Mouse (Mus musculus): ENCODE data around the gene Olfr26. TPM values are rescaled to one million over a fixed set of nuclear protein-coding genes. Genes with fewer than 3 reads are reported as not detected.

Olfr26 gene
- polyA plus RNA-seq, 1 experiment from 2014 or later: not detected

Other genes starting within 250 kb of the Olfr26 start
- gene Olfr914, start 250.0 kb upstream of the Olfr26 start, polyA plus RNA-seq (2014; fragmentation: Nextera tagmentation; extraction: Ambion mirVana): not detected in 2 replicates
- not detected in 2 replicates for gene Olfr916, start 195.2 kb upstream of the Olfr26 start, polyA plus RNA-seq (2014; fragmentation: Nextera tagmentation; extraction: Ambion mirVana)
- gene Olfr917, start 189.2 kb upstream of the Olfr26 start, polyA plus RNA-seq (2014; fragmentation: Nextera tagmentation; extraction: Ambion mirVana): not detected in 2 replicates
- not detected in 2 replicates for gene Olfr918, start 180.5 kb upstream of the Olfr26 start, polyA plus RNA-seq (2014; fragmentation: Nextera tagmentation; extraction: Ambion mirVana)
- not detected in 2 replicates for gene Olfr919, start 151.4 kb upstream of the Olfr26 start, polyA plus RNA-seq (2014; fragmentation: Nextera tagmentation; extraction: Ambion mirVana)
- 11.5 and 19.9 TPM in 2 replicates for gene Vwa5a, start 136.8 kb upstream of the Olfr26 start, polyA plus RNA-seq (2014; fragmentation: Nextera tagmentation; extraction: Ambion mirVana)
- gene Olfr920, start 102.8 kb upstream of the Olfr26 start, polyA plus RNA-seq (2014; fragmentation: Nextera tagmentation; extraction: Ambion mirVana): 0.05 TPM in 1 of 2 replicates, not detected in the other
- gene Olfr921, start 82.0 kb upstream of the Olfr26 start, polyA plus RNA-seq (2014; fragmentation: Nextera tagmentation; extraction: Ambion mirVana): not detected in 2 replicates
- gene Olfr922, start 40.4 kb upstream of the Olfr26 start, polyA plus RNA-seq (2014; fragmentation: Nextera tagmentation; extraction: Ambion mirVana): not detected in 2 replicates
- gene Olfr923, start 28.5 kb upstream of the Olfr26 start, polyA plus RNA-seq (2014; fragmentation: Nextera tagmentation; extraction: Ambion mirVana): not detected in 2 replicates
- gene Olfr924, start 10.6 kb upstream of the Olfr26 start, polyA plus RNA-seq (2014; fragmentation: Nextera tagmentation; extraction: Ambion mirVana): not detected in 2 replicates
- not detected in 2 replicates for gene Olfr926, start 22.1 kb downstream of the Olfr26 start, polyA plus RNA-seq (2014; fragmentation: Nextera tagmentation; extraction: Ambion mirVana)
- gene Olfr930, start 74.7 kb downstream of the Olfr26 start, polyA plus RNA-seq (2014; fragmentation: Nextera tagmentation; extraction: Ambion mirVana): not detected in 2 replicates
- not detected in 2 replicates for gene Olfr933, start 117.3 kb downstream of the Olfr26 start, polyA plus RNA-seq (2014; fragmentation: Nextera tagmentation; extraction: Ambion mirVana)
- not detected in 2 replicates for gene Olfr934, start 133.3 kb downstream of the Olfr26 start, polyA plus RNA-seq (2014; fragmentation: Nextera tagmentation; extraction: Ambion mirVana)
- not detected in 2 replicates for gene Olfr935, start 144.6 kb downstream of the Olfr26 start, polyA plus RNA-seq (2014; fragmentation: Nextera tagmentation; extraction: Ambion mirVana)
- not detected in 2 replicates for gene Olfr146, start 168.3 kb downstream of the Olfr26 start, polyA plus RNA-seq (2014; fragmentation: Nextera tagmentation; extraction: Ambion mirVana)
- gene Olfr937, start 209.9 kb downstream of the Olfr26 start, polyA plus RNA-seq (2014; fragmentation: Nextera tagmentation; extraction: Ambion mirVana): not detected in 2 replicates
- not detected in 2 replicates for gene Olfr938, start 223.8 kb downstream of the Olfr26 start, polyA plus RNA-seq (2014; fragmentation: Nextera tagmentation; extraction: Ambion mirVana)